Mouse (Mus musculus): Measurements from ENCODE around the gene Tln2.

DNA sequence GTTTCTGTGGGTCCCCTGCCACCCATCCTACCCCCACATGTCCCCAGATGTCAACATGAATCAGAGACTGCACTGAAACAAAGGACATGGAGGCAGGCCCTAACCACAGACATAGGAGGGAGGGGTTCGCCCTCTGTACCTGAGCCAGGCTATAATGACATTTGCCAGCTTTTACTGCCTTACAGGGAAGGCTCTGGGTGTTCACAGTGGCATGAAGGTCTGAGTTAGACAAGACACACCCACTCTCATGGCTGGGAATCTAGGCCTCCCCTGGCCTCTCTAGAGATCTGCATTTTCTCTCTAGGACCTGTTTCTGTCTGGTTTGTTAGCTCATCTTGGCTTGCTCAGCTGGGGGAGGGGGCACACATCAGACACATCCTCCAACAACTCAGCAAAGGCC is 380.8 kb downstream of the Tln2 start:
- TF ChIP-seq GATA1 (IDR thresholded peaks at IDR 0.05; ENCODE audit: low read length) (no peak), TAL1 (IDR thresholded peaks at IDR 0.05; ENCODE audit: low read length) (no peak)
